11 mouse cellular contexts compared by ENCODE assay signal in genomic region chr5:114875858-114876257, GRCm38 (mm10). TPM values are rescaled to one million over a fixed set of nuclear protein-coding genes. Genes with fewer than 3 reads are reported as not detected.
DNase-seq lines count a peak whose midpoint lies in the region; ATAC-seq and TF ChIP-seq lines count a peak whose summit lies in the region.
"Had no signal": no experiment of that assay in that cellular context is flagged by ENCODE, and none has a peak within 500 bp of the region (broad histone marks: within the 10 kb centered on the region; RNA-seq: fewer than 3 reads in every experiment).

No protein-coding gene starts in this region.

- 41% methylated on average over 6 of the region's 6 CpGs for WGBS in kidney, postnatal 0 days
- 47% methylated on average over 6 of the region's 6 CpGs for WGBS in hindbrain, embryonic 13.5 days
- WGBS in hindbrain, embryonic 10.5 days: 64% methylated on average over 6 of the region's 6 CpGs

- no peak for TF ChIP-seq POLR2A in brain, embryonic 14.5 days (IDR thresholded peaks at IDR 0.05; ENCODE audit: borderline replicate concordance, extremely low read depth, insufficient read depth, insufficient read length, poor library complexity, severe bottlenecking)

- no peak overlapping the region for H3K9ac ChIP-seq in kidney, postnatal 0 days (ENCODE audit: low read depth, low read length)
- no peak overlapping the region for H3K9ac ChIP-seq in hindbrain, embryonic 13.5 days

- DNase-seq in gastrocnemius, adult 2 months: no peak
- DNase-seq in gastrocnemius, adult 8-10 months (ENCODE audit: low spot score in 2 of 2): no peak
- DNase-seq in 416B (ENCODE audit: low read depth): peak; percentile 59
- peak; percentile 16 for DNase-seq in brain, embryonic 14.5 days (ENCODE audit: low read depth)
- peak; percentile 54 for DNase-seq in kidney, postnatal 0 days (ENCODE audit: low spot score)
- no peak for DNase-seq in right cerebral cortex, postnatal 25 days
- no peak for DNase-seq in hindbrain, embryonic 10.5 days (ENCODE audit: low spot score)

- ATAC-seq in kidney, postnatal 0 days (replicated peaks; ENCODE audit: low FRiP score, low read depth): 0 out of 2 replicates have a peak, but pooled peaks have one; percentile 36
- no peak for ATAC-seq in hindbrain, embryonic 13.5 days (ENCODE audit: low FRiP score)
- ATAC-seq: Patski had no signal

- H3K27ac ChIP-seq in gastrocnemius, adult 2 months: no peak overlapping the region
- no peak overlapping the region for H3K27ac ChIP-seq in kidney, postnatal 0 days
- no peak overlapping the region for H3K27ac ChIP-seq in hindbrain, embryonic 13.5 days
- H3K27ac ChIP-seq in hindbrain, embryonic 10.5 days: no peak overlapping the region; the same call in 1 of the 2 replicates

- no peak overlapping the region for H3K4me3 ChIP-seq in gastrocnemius, adult 2 months
- no peak overlapping the region for H3K4me3 ChIP-seq in kidney, postnatal 0 days (replicated peaks; ENCODE audit: low read depth, low read length)
- H3K4me3 ChIP-seq in hindbrain, embryonic 13.5 days: no peak overlapping the region
- no peak overlapping the region for H3K4me3 ChIP-seq in hindbrain, embryonic 10.5 days
- H3K4me3 ChIP-seq: erythroblast, embryonic 14.5 days had no signal

- 0 out of 2 replicates have a peak, but pooled peaks cover 3% of the 10 kb centered on the region for H3K4me1 ChIP-seq in kidney, postnatal 0 days (replicated peaks; ENCODE audit: insufficient read depth, low read length)
- H3K4me1 ChIP-seq in hindbrain, embryonic 13.5 days (replicated peaks): no peaks in the 10 kb centered on the region
- H3K4me1 ChIP-seq in hindbrain, embryonic 10.5 days (replicated peaks): peaks cover 31% of the 10 kb centered on the region

- no peaks in the 10 kb centered on the region for H3K36me3 ChIP-seq in kidney, postnatal 0 days (ENCODE audit: insufficient read depth, low read length)
- H3K36me3 ChIP-seq in hindbrain, embryonic 13.5 days: no peaks in the 10 kb centered on the region
- no peaks in the 10 kb centered on the region for H3K36me3 ChIP-seq in hindbrain, embryonic 10.5 days

- H3K9me3 ChIP-seq in kidney, postnatal 0 days (replicated peaks; ENCODE audit: low read length): no peaks in the 10 kb centered on the region
- H3K9me3 ChIP-seq in hindbrain, embryonic 13.5 days: no peaks in the 10 kb centered on the region
- no peaks in the 10 kb centered on the region for H3K9me3 ChIP-seq in hindbrain, embryonic 10.5 days

- H3K27me3 ChIP-seq in kidney, postnatal 0 days (ENCODE audit: insufficient read depth, low read length): no peaks in the 10 kb centered on the region
- no peaks in the 10 kb centered on the region for H3K27me3 ChIP-seq in hindbrain, embryonic 13.5 days
- no peaks in the 10 kb centered on the region for H3K27me3 ChIP-seq in hindbrain, embryonic 10.5 days (ENCODE audit: insufficient read depth, poor library complexity, severe bottlenecking)

- peak; percentile 30; the same call in 1 of the 2 replicates for TF ChIP-seq CTCF in gastrocnemius, adult 2 months (IDR thresholded peaks at IDR 0.05)
- TF ChIP-seq CTCF in brain, embryonic 14.5 days (IDR thresholded peaks at IDR 0.05; ENCODE audit: borderline replicate concordance, extremely low read depth, insufficient read depth, insufficient read length): peak; percentile 18; the same call in 1 of the 2 replicates
- peak; percentile 64 for TF ChIP-seq CTCF in kidney, postnatal 0 days (IDR thresholded peaks at IDR 0.05; ENCODE audit: low read depth)

- intact Hi-C loops in gastrocnemius, adult 2 months (cut with DNase I): no loop called here

- H3K4me2 ChIP-seq in kidney, postnatal 0 days (ENCODE audit: low read length): peak overlapping the region; percentile 8; the same call in 1 of the 2 replicates
- no peak overlapping the region for H3K4me2 ChIP-seq in hindbrain, embryonic 13.5 days

RNA-seq across cellular contexts. Expression of gene Gm9936, which starts 17.4 kb away (rescaled TPM):
- total RNA-seq in gastrocnemius, adult 2 months (2021): not detected
- not detected for total RNA-seq in gastrocnemius, adult 8-10 months (2022)
- polyA plus RNA-seq in brain, embryonic 14.5 days (2012; rRNA removed): 1.9 and 2.6 TPM in 2 replicates
- not detected in 2 replicates for polyA plus RNA-seq in kidney, postnatal 0 days (2015; fragmentation: Nextera tagmentation; extraction: Ambion mirVana)
- polyA plus RNA-seq in hindbrain, embryonic 13.5 days (2015; fragmentation: Nextera tagmentation; extraction: Ambion mirVana): 1.9 and 2.2 TPM in 2 replicates
- 0.26 and 0.33 TPM in 2 replicates for polyA plus RNA-seq in hindbrain, embryonic 10.5 days (2016; fragmentation: Nextera tagmentation; extraction: Ambion mirVana)
- polyA plus RNA-seq: erythroblast, embryonic 14.5 days; Patski had no signal

RNA-seq across cellular contexts. Expression of gene Oasl2, which starts 20.9 kb away (rescaled TPM):
- 1 to 10 TPM; 1.1 to 2.0 TPM for total RNA-seq in gastrocnemius, adult 2 months (2021)
- 1 to 10 TPM in 2 of 4 experiments, under 1 TPM in 2; 0.19 to 1.6 (median 0.86) TPM for total RNA-seq in gastrocnemius, adult 8-10 months (2022)
- polyA plus RNA-seq in brain, embryonic 14.5 days (2012; rRNA removed): 1.5 and 3.3 TPM in 2 replicates
- 19.9 and 24.1 TPM in 2 replicates for polyA plus RNA-seq in kidney, postnatal 0 days (2015; fragmentation: Nextera tagmentation; extraction: Ambion mirVana)
- 3.5 and 3.6 TPM in 2 replicates for polyA plus RNA-seq in hindbrain, embryonic 13.5 days (2015; fragmentation: Nextera tagmentation; extraction: Ambion mirVana)
- 0.70 and 1.2 TPM in 2 replicates for polyA plus RNA-seq in hindbrain, embryonic 10.5 days (2016; fragmentation: Nextera tagmentation; extraction: Ambion mirVana)

RNA-seq across cellular contexts. Expression of gene 4930519G04Rik, which starts 22.4 kb away (rescaled TPM):
- total RNA-seq in gastrocnemius, adult 2 months (2021): not detected
- total RNA-seq in gastrocnemius, adult 8-10 months (2022): not detected
- not detected in 2 replicates for polyA plus RNA-seq in brain, embryonic 14.5 days (2012; rRNA removed)
- not detected in 2 replicates for polyA plus RNA-seq in kidney, postnatal 0 days (2015; fragmentation: Nextera tagmentation; extraction: Ambion mirVana)
- not detected in 2 replicates for polyA plus RNA-seq in hindbrain, embryonic 13.5 days (2015; fragmentation: Nextera tagmentation; extraction: Ambion mirVana)
- not detected in 2 replicates for polyA plus RNA-seq in hindbrain, embryonic 10.5 days (2016; fragmentation: Nextera tagmentation; extraction: Ambion mirVana)
- polyA plus RNA-seq: limb, embryonic 14.5 days had no signal

RNA-seq across cellular contexts. Expression of gene Oasl1, which starts 47.2 kb away (rescaled TPM):
- under 1 TPM in 1 of 2 experiments, not detected in 1; 0.64 TPM for total RNA-seq in gastrocnemius, adult 2 months (2021)
- not detected for total RNA-seq in gastrocnemius, adult 8-10 months (2022)
- polyA plus RNA-seq in brain, embryonic 14.5 days (2012; rRNA removed): 0.21 and 0.42 TPM in 2 replicates
- 3.1 and 3.2 TPM in 2 replicates for polyA plus RNA-seq in kidney, postnatal 0 days (2015; fragmentation: Nextera tagmentation; extraction: Ambion mirVana)
- polyA plus RNA-seq in hindbrain, embryonic 13.5 days (2015; fragmentation: Nextera tagmentation; extraction: Ambion mirVana): 0.21 and 0.57 TPM in 2 replicates
- polyA plus RNA-seq in hindbrain, embryonic 10.5 days (2016; fragmentation: Nextera tagmentation; extraction: Ambion mirVana): not detected in 2 replicates
- polyA plus RNA-seq: erythroblast, embryonic 14.5 days had no signal

RNA-seq across cellular contexts. Expression of gene 1500011B03Rik, which starts 52.6 kb away (rescaled TPM):
- 1 to 10 TPM; 3.9 to 4.6 TPM for total RNA-seq in gastrocnemius, adult 2 months (2021)
- total RNA-seq in gastrocnemius, adult 8-10 months (2022): 1 to 10 TPM; 2.1 to 6.2 (median 3.1) TPM
- 204 and 243 TPM in 2 replicates for polyA plus RNA-seq in brain, embryonic 14.5 days (2012; rRNA removed)
- polyA plus RNA-seq in kidney, postnatal 0 days (2015; fragmentation: Nextera tagmentation; extraction: Ambion mirVana): 160 and 189 TPM in 2 replicates
- polyA plus RNA-seq in hindbrain, embryonic 13.5 days (2015; fragmentation: Nextera tagmentation; extraction: Ambion mirVana): 261 and 279 TPM in 2 replicates
- polyA plus RNA-seq in hindbrain, embryonic 10.5 days (2016; fragmentation: Nextera tagmentation; extraction: Ambion mirVana): 126 and 159 TPM in 2 replicates

Comparison
In these comparisons a context has a peak if more than half of its experiments do, and no peak if none do; other contexts are left out.
1. DNase-seq: peak in 416B (single experiment), brain, embryonic 14.5 days (single experiment) and kidney, postnatal 0 days (single experiment); none in gastrocnemius, adult 2 months (single experiment), gastrocnemius, adult 8-10 months (0 of 2), right cerebral cortex, postnatal 25 days (single experiment) and hindbrain, embryonic 10.5 days (single experiment).
2. Peak in every context shown above with its lines, with median percentiles within 50 percentile points of each other: CTCF ChIP-seq.